Mouse (Mus musculus) ES-E14 (cell line): ENCODE measurements around the gene Wfdc10. TPM values are rescaled to one million over a fixed set of nuclear protein-coding genes. Genes with fewer than 3 reads are reported as not detected.
A peak's percentile ranks its signal among the peaks of the same experiment; 100 is the strongest.

ENCODE experiments used
- DNase-seq: peaks from one replicate; pipeline ENCODE4 v3.0.0-alpha.2; 2013; ENCODE audit warnings: low read depth, low spot score
- H3K27ac ChIP-seq: 2 replicates; pipeline ENCODE4 v1.5.1; 2012; ENCODE audit warnings: low read depth, mild to moderate bottlenecking, low read length, moderate library complexity, mixed read lengths; ENCODE audit not compliant: poor library complexity, insufficient read depth, severe bottlenecking
- H3K36me3 ChIP-seq: 2 replicates; pipeline ENCODE4 v1.6.1; 2012; ENCODE audit warnings: mild to moderate bottlenecking, low read length, moderate library complexity, mixed read lengths; ENCODE audit not compliant: control insufficient read depth, poor library complexity, insufficient read depth, severe bottlenecking
- H3K4me1 ChIP-seq, 2 experiments: fragments of 150-350 bp in 1 of 2; sonication (generic) in 1 of 2; 2 replicates each; pipeline ENCODE4 v1.6.1; 2012; ENCODE audit warnings: low read length in 2 of 2, mild to moderate bottlenecking in 1 of 2, mixed read lengths in 1 of 2; ENCODE audit not compliant: control insufficient read depth in 2 of 2, insufficient read depth in 2 of 2, poor library complexity in 1 of 2
- H3K4me3 ChIP-seq, 2 experiments: fragments of 150-350 bp in 1 of 2; sonication (generic) in 1 of 2; 2 replicates each; pipeline ENCODE4 v1.5.1; 2012; ENCODE audit warnings: low read length in 2 of 2, low read depth in 1 of 2, mild to moderate bottlenecking in 1 of 2, mixed read lengths in 1 of 2; ENCODE audit not compliant: insufficient read depth in 1 of 2, poor library complexity in 1 of 2, severe bottlenecking in 1 of 2
- H3K9ac ChIP-seq: 2 replicates; pipeline ENCODE4 v1.6.1; 2012; ENCODE audit warnings: low read depth, mild to moderate bottlenecking, low read length, mixed read lengths; ENCODE audit not compliant: poor library complexity, insufficient read depth, severe bottlenecking
- H3K9me3 ChIP-seq: fragments of 150-350 bp; sonication (generic); 2 replicates; pipeline ENCODE4 v1.6.1; 2012; ENCODE audit warnings: low read depth, mild to moderate bottlenecking, low read length; ENCODE audit not compliant: control insufficient read depth, insufficient read depth
- CHD2 ChIP-seq: IDR thresholded peaks from 2 replicates; pipeline ENCODE4 v1.6.1; 2014; ENCODE audit warnings: mild to moderate bottlenecking, low read depth, low read length, inconsistent platforms
- HCFC1 ChIP-seq: IDR thresholded peaks from 2 replicates; pipeline ENCODE4 v1.6.1; 2012; ENCODE audit warnings: low read length, inconsistent platforms, borderline replicate concordance; ENCODE audit not compliant: insufficient read depth
- MAFK ChIP-seq: IDR thresholded peaks from 2 replicates; pipeline ENCODE4 v1.6.1; 2014; ENCODE audit warnings: mild to moderate bottlenecking, low read depth, low read length, inconsistent platforms; ENCODE audit not compliant: insufficient read depth
- ZC3H11A ChIP-seq: IDR thresholded peaks from 2 replicates; pipeline ENCODE4 v1.6.1; 2012; ENCODE audit warnings: low read depth, mild to moderate bottlenecking, inconsistent platforms, low read length, borderline replicate concordance
- ZNF384 ChIP-seq: IDR thresholded peaks from 2 replicates; pipeline ENCODE4 v1.6.1; 2012; ENCODE audit warnings: low read depth, low read length, inconsistent platforms
- in situ Hi-C, 2 experiments: fragments of 600-800 bp; cut with MboI; formaldehyde crosslinking; loops; one replicate each; pipeline ENCODE4 v1.15.1; 2025; ENCODE audit warnings: low sequenced_read_pairs in 2 of 2, inconsistent platforms in 1 of 2; ENCODE audit not compliant: unreplicated experiment in 2 of 2
- total RNA-seq: library from RNA; depleted of rRNA; stranded (reverse); fragments of 300-350 nt; gene quantifications from 2 replicates; pipeline ENCODE4 v1.2.3, GENCODE M21; 2012

Gene Wfdc10
- total RNA-seq, 1 experiment, result 0.98 TPM

DNA sequence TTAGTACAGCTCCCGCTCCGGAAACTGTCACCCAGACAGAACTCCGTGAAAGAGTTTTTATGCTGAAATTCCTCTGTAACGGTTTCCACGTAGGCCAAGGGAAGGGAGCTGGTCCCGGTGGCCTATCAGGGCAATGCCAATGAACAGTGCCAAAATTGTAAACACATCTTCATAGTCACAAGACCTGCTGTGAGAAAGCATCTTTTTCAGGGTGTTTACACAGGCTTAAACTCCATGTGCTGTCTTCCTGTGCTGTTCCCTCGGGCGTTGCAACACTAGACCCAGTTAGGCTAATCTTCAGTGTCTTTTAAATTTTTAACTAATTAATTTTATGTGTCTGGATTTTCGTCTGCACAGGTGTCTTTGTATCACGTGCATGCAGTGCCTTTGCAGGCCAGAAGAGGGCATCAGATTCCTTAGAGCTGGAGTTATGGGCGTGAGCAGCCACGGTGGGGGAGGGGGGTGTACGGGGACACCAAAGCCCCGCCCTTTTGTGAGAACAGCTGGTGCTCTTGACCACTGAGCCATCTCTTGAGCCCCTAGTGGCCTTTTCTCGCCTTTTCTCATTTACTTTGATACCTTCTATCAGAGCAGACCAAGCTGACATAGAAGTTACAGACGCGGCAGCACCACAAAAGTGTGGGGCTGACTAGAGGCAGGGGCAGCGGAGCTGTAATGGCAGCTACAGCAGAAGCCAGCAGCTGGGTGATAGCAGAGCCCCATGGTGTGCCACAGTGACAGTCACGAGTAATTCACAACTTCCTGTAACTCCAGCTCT lies 23.2 kb downstream of the Wfdc10 start:
- Histone ChIP-seq H3K9me3 (no peaks in the 10 kb centered on the region), H3K27ac (no peak overlapping the region), H3K4me3 (peak overlapping the region in 1 of 2 experiments; percentile 29; a peak in 1 of 4 replicates), H3K4me1 (no peaks in the 10 kb centered on the region; a peak in 1 of 4 replicates), H3K36me3 (no peaks in the 10 kb centered on the region), H3K9ac (no peak overlapping the region)
- TF ChIP-seq ZC3H11A, result no peak
- no peak for TF ChIP-seq HCFC1
- TF ChIP-seq CHD2, result no peak
- no peak for TF ChIP-seq ZNF384
- no peak for TF ChIP-seq MAFK
- in situ Hi-C loops, result no loop called here
- peak; percentile 56 for DNase-seq

DNA sequence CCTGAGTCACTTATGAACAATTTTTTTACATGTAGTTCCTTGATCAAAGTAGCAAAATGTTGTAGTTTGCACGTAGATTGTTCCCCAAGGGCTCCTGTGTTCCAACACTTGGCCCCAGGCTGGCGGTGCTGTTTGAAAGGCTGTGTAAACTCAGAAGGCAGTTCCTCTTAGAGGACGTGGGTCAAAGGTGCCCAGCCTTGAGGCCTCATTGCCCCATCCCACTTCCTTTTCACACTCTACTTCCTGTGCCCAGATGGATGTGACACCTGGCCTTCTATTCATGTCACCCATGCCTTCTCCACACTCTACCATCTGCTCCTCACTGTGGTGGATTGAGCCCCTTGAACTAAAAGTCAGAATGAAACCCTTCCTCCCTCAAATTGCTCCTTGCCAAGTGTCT lies 24.1 kb downstream of the Wfdc10 start:
- Histone ChIP-seq H3K9me3 (no peaks in the 10 kb centered on the region), H3K4me3 (no peak overlapping the region), H3K9ac (no peak overlapping the region), H3K4me1 (no peaks in the 10 kb centered on the region; a peak in 1 of 4 replicates), H3K27ac (no peak overlapping the region), H3K36me3 (no peaks in the 10 kb centered on the region)
- in situ Hi-C loops, result no loop called here
- TF ChIP-seq HCFC1 (no peak), MAFK (no peak), ZNF384 (no peak), CHD2 (no peak), ZC3H11A (no peak)
- no peak for DNase-seq

DNA sequence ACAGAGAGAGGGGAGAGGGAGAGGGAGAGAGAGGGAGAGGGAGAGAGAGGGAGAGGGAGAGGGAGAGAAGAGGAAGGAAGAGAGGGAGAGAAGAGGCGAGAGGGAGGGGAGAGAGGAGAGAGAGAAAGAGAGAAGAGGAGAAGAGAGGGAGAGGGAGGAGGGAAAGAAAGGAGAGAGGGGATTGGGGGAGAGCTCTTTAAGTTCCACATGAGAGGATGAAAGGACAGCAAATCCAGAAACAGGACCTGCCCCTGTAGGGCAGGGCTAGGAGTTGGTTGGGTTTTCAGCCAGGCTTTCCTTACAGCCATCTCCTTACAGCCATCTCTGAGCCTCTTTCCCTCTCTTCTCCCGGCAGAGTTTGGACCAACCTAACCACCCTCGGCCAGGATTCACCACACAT lies 29.0 kb downstream of the Wfdc10 start, which contains the start of gene Wfdc13:
Wfdc13 (plus strand) TSS at position 301 of the 400 bp plus-strand sequence.
- no peak within 1 kb of the TSS for H3K9ac ChIP-seq
- in situ Hi-C loops, result no loop called here

DNA sequence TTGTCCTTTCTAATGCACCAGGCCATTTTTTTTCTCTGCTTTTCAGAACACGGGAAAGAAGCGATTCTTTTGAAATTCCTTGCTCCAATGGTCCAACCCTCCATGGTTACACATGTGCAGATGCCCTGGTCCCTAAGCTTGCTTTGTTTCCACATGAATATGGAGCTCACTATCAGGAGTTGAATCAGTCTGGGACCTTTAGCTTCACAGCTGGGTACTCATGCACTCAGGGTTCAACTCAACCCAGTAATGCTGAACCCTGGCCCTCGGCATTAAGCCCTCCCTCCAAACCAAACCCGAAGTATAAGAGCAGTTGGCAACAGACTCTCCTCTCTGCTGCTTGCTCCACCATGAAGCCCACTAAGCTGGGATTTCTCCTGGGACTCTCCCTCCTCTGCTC lies 42.4 kb downstream of the Wfdc10 start, which contains the start of gene Spint4:
Spint4 (plus strand) TSS at position 301 of the 400 bp plus-strand sequence.
- no peak within 1 kb of the TSS for H3K4me3 ChIP-seq
- H3K27ac ChIP-seq, result no peak within 1 kb of the TSS
- H3K9me3 ChIP-seq, result no peaks in the 10 kb centered on the region
- H3K4me1 ChIP-seq, result no peaks in the 10 kb centered on the region
- no peak within 1 kb of the TSS for H3K9ac ChIP-seq
- DNase-seq, result no peak
- TF ChIP-seq ZNF384, result no peak
- in situ Hi-C loops, result no loop called here
- no peaks in the 10 kb centered on the region for H3K36me3 ChIP-seq

More for the DNA sequence above, 29.0 kb downstream of the Wfdc10 start, which contains the start of gene Wfdc13:
- no peak for DNase-seq
- TF ChIP-seq ZC3H11A, result no peak
- Histone ChIP-seq H3K4me3 (no peak within 1 kb of the TSS), H3K36me3 (no peaks in the 10 kb centered on the region), H3K9me3 (no peaks in the 10 kb centered on the region), H3K4me1 (no peaks in the 10 kb centered on the region), H3K27ac (no peak within 1 kb of the TSS)

DNA sequence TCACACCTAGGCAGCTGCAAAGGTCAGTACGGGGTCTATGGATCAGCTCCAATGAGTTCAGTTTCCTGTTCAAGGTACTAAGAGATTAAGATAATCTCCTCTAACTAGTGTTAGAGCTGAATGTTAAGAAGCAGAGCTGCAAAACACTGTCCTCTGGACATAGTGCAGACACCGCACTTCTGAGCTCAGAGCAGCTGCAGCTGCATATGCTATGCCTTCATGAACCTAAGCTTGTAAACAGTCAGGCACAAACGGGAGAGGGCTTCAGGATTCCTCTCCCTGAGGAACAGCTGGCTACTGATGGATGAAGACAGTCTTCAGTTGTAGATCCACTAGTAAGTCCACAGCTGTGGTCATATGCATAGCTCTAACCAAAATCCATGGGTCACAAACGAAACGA lies 45.1 kb downstream of the Wfdc10 start:
- Histone ChIP-seq H3K9ac (no peak overlapping the region), H3K4me1 (no peaks in the 10 kb centered on the region), H3K27ac (no peak overlapping the region), H3K36me3 (no peaks in the 10 kb centered on the region), H3K4me3 (no peak overlapping the region), H3K9me3 (no peaks in the 10 kb centered on the region)
- TF ChIP-seq ZNF384 (no peak), CHD2 (no peak), ZC3H11A (no peak), HCFC1 (no peak), MAFK (no peak)
- in situ Hi-C loops, result no loop called here
- DNase-seq, result no peak
